Mouse (Mus musculus) liver, adult 2 months (tissue): ENCODE data around the gene Hist1h2br.

ENCODE experiments used
- CTCF ChIP-seq: fragments of 200-500 bp; IDR thresholded peaks from 2 replicates; pipeline ENCODE4 v1.5.1; 2011; ENCODE audit warnings: low read depth, low read length, control low read depth
- POLR2A ChIP-seq: fragments of 200-500 bp; IDR thresholded peaks from 2 replicates; pipeline ENCODE4 v1.6.1; 2011; ENCODE audit warnings: low read length, control low read depth; ENCODE audit not compliant: insufficient read depth; ENCODE audit errors: extremely low read depth

- TF ChIP-seq POLR2A, result no peak
- no peak for TF ChIP-seq CTCF
These were observed 22.2 kb downstream of the Hist1h2br start for GRCm38 (mm10) chr13:21855698-21856162.
